Mouse (Mus musculus) urinary bladder, postnatal 10 days (tissue): ENCODE results near the gene Gm13693.
"Not testable (repeated sequence)": the region's sequence is repeated elsewhere in the genome, so short reads cannot be mapped to it uniquely, and the experiment has no call there.

Source experiments
- DNase-seq: peaks from one replicate; pipeline ENCODE4 v3.0.0; 2022; ENCODE audit warnings: low spot score

The Gm13693 gene

DNA sequence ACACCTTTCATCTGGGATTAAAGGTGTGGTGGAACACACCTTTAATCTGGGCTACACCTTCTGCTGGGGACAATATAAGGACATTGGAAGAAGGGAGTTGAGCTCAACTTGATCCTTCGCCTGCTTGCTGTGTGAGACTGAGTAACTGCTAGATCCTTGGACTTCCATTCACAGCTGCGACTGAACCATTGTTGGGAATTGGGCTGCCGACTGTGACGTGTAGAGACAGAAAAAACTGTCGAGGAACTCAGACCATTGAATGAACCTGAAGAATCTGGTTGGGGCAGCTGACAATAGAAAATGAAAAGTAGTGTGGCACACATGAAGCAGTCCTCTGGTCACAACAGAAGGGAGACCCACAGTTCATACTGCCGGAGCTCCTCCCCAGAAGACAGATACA lies at the start of gene Gm13693:
Gm13693 (plus strand) TSS at position 301 of the 400 bp plus-strand sequence.
- not testable (repeated sequence) for DNase-seq

DNA sequence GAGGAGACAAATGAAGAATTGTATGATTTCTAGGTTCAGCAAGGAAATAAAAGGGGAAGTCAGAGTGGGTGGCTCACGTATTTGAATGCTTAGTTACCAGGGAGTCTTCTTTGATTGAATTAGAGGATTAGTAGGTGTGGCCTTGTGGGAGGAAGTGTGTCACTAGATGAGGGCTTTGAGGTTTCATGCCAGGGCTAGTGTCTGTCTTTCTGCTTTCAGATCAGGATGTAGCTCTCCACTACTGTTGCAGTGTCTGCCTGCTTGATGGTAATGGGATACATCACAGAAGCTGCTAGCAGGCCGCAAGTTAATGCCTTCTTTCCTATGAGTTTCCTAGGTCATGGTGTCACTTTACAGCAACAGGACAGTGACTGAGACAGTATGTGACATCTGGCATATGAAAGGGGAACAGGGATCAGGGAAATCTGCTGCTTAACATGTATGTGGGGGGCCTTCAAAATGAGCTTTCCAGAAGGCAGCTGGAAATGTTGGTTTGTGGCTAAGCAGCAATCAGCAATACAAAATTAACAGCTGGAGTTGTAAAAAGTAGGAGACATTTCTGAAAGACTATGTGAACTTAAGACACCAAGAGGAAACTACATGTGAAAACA lies 31.7 kb upstream of the Gm13693 start:
- no peak for DNase-seq

DNA sequence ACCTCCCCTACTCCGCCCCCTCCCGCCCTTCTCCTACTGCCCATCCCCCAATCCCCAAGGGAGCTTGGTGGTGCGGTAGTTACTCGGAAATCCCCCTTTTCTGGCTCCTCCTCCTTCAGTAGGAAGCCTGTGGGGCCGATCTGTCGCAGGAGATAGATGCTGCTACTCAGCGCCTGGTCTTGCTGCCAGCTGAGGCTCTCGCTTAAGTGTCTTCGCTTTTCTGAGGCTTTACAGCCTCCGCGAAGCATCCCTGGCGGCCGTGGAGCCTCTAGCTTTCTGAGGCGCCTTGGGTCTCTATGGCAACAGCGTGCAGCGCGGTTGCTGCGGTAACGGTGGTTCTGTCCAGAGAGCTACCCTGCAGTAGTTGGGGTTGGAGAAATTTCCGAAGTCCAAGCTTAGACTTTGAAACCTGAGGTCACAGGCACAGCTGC lies 20.4 kb upstream of the Gm13693 start, which contains the start of gene Zswim2:
Zswim2 (minus strand) TSS at position 298 of the 431 bp plus-strand sequence.
- no peak for DNase-seq

DNA sequence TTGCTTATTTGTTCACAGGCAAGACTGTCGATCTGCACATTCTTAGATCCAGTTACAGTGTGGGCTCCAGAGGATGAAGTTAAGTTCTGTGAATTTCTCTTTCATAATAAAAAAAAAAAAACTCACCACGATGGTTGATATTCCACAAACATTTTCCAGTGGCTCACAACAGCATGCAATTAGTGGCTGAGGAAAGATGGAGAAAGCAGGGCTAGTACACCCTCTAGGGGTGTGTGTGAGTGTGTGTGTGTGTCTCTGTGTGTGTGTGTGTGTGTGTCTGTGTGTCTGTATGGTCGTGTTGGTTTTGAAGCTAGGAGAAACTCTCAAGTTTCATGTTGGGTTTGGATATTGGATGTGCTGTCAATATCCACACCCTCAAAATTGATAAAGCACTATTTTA lies 19.9 kb upstream of the Gm13693 start:
- no peak for DNase-seq

DNA sequence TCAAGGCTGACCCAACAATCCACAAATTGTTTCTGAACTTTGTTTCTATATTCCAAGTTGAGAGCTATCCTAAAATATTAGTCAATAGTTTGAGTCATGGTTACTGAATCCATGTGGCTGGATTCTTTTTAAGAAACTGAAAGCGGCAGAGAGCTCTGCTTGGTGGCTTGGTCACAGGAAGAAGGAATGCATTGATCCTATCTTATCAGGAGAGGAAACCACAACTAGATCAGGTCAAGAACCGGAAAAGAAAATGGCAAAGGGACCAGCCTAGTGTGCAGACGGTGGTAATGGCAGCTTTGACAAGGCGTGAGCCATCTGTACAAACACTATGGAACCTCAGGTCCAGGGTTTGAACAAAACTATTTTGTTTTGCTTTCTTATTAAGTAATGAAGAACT lies 19.5 kb upstream of the Gm13693 start:
- no peak for DNase-seq

DNA sequence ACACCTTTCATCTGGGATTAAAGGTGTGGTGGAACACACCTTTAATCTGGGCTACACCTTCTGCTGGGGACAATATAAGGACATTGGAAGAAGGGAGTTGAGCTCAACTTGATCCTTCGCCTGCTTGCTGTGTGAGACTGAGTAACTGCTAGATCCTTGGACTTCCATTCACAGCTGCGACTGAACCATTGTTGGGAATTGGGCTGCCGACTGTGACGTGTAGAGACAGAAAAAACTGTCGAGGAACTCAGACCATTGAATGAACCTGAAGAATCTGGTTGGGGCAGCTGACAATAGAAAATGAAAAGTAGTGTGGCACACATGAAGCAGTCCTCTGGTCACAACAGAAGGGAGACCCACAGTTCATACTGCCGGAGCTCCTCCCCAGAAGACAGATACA lies 5.9 kb upstream of the Gm13693 start, which contains the start of gene Gm13698:
Gm13698 (plus strand) TSS at position 301 of the 400 bp plus-strand sequence.
- DNase-seq, result not testable (repeated sequence)

DNA sequence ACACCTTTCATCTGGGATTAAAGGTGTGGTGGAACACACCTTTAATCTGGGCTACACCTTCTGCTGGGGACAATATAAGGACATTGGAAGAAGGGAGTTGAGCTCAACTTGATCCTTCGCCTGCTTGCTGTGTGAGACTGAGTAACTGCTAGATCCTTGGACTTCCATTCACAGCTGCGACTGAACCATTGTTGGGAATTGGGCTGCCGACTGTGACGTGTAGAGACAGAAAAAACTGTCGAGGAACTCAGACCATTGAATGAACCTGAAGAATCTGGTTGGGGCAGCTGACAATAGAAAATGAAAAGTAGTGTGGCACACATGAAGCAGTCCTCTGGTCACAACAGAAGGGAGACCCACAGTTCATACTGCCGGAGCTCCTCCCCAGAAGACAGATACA lies 5.7 kb downstream of the Gm13693 start, which contains the start of gene Gm13695:
Gm13695 (plus strand) TSS at position 301 of the 400 bp plus-strand sequence.
- not testable (repeated sequence) for DNase-seq

DNA sequence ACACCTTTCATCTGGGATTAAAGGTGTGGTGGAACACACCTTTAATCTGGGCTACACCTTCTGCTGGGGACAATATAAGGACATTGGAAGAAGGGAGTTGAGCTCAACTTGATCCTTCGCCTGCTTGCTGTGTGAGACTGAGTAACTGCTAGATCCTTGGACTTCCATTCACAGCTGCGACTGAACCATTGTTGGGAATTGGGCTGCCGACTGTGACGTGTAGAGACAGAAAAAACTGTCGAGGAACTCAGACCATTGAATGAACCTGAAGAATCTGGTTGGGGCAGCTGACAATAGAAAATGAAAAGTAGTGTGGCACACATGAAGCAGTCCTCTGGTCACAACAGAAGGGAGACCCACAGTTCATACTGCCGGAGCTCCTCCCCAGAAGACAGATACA lies 11.5 kb downstream of the Gm13693 start, which contains the start of gene Gm13696:
Gm13696 (plus strand) TSS at position 301 of the 400 bp plus-strand sequence.
- not testable (repeated sequence) for DNase-seq

DNA sequence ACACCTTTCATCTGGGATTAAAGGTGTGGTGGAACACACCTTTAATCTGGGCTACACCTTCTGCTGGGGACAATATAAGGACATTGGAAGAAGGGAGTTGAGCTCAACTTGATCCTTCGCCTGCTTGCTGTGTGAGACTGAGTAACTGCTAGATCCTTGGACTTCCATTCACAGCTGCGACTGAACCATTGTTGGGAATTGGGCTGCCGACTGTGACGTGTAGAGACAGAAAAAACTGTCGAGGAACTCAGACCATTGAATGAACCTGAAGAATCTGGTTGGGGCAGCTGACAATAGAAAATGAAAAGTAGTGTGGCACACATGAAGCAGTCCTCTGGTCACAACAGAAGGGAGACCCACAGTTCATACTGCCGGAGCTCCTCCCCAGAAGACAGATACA lies 17.3 kb downstream of the Gm13693 start, which contains the start of gene Gm13694:
Gm13694 (plus strand) TSS at position 301 of the 400 bp plus-strand sequence.
- not testable (repeated sequence) for DNase-seq

DNA sequence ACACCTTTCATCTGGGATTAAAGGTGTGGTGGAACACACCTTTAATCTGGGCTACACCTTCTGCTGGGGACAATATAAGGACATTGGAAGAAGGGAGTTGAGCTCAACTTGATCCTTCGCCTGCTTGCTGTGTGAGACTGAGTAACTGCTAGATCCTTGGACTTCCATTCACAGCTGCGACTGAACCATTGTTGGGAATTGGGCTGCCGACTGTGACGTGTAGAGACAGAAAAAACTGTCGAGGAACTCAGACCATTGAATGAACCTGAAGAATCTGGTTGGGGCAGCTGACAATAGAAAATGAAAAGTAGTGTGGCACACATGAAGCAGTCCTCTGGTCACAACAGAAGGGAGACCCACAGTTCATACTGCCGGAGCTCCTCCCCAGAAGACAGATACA lies 23.1 kb downstream of the Gm13693 start, which contains the start of gene Gm13697:
Gm13697 (plus strand) TSS at position 301 of the 400 bp plus-strand sequence.
- not testable (repeated sequence) for DNase-seq

DNA sequence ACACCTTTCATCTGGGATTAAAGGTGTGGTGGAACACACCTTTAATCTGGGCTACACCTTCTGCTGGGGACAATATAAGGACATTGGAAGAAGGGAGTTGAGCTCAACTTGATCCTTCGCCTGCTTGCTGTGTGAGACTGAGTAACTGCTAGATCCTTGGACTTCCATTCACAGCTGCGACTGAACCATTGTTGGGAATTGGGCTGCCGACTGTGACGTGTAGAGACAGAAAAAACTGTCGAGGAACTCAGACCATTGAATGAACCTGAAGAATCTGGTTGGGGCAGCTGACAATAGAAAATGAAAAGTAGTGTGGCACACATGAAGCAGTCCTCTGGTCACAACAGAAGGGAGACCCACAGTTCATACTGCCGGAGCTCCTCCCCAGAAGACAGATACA lies 28.9 kb downstream of the Gm13693 start, which contains the start of gene Gm13691:
Gm13691 (plus strand) TSS at position 301 of the 400 bp plus-strand sequence.
- DNase-seq, result not testable (repeated sequence)

DNA sequence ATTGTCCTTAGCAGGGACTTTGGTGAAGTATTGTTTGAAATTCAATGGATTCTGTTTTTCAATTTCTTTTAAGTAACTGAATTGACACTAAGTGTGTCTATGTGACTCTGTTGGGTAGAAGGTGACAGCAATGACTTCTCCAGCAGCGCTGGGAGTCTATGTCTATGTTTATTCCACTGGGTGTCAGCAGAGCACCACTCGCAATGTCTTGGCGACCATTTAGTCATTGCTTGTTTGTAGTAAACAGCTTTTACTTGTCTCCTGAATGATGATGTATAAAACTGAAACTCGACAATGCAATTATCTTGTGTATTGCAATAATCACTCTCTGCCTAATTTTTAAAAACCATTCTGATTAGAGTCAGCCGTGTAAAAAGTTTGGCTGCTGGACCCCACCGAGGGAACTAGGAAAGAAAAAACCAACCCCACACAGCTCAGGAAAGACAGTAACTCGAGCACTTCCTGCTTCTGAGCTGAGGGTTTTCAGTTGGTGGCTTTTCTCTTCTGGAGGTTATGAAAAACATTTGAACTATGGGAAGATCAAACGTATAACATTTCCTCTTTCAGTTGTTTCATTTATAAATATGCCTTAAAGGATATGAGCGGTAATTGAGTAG lies 32.4 kb downstream of the Gm13693 start:
- not testable (repeated sequence) for DNase-seq

DNA sequence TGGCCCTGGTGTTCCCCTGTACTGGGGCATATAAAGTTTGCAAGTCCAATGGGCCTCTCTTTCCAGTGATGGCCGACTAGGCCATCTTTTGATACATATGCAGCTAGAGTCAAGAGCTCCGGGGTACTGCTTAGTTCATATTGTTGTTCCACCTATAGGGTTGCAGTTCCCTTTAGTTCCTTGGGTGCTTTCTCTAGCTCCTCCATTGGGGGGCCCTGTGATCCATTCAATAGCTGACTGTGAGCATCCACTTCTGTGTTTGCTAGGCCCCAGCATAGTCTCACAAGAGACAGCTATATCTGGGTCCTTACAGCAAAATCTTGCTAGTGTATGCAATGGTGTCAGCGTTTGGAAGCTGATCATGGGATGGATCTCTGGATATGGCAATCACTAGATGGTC lies 33.2 kb downstream of the Gm13693 start:
- not testable (repeated sequence) for DNase-seq

DNA sequence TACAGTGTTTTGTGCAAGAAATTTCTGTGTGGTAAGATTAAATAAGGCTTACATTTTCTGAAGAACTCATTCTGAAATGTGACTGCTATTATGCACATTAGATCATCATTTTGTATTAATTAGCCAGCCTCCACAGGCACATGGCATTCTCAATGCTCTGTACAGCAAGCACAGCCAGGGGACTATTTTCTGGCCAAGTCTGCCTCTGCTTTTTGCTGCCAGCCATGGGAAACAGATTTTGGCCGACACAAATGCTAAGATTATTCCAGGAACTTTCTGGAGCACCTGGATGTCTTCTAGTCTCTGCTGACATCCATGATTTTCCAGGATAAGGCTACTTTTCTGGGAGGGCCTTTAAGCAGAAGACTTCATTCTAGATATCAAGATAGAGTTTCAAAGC lies 47.6 kb downstream of the Gm13693 start:
- DNase-seq, result no peak

DNA sequence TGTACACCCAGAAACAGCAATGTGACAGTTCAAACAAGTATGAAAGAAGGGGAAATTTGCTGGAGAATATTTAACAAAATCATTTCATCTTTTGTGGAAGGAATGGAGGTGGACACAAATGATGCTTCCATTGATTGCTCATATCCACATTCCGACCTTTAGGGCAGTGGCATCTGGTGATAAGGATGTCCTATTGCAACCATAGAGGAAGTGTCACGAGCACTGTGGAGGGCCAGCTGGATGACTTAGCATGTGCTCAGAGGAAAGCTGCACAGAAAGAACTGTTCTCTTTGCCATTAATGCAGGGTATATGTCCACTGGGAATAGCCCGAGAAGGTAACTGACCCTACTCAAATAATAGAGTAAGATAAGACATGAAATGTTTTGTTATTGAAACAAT lies 48.5 kb downstream of the Gm13693 start:
- no peak for DNase-seq
